8 mouse cellular contexts compared by ENCODE assay signal in genomic region chr17:50190131-50191015, GRCm38 (mm10). TPM values are rescaled to one million over a fixed set of nuclear protein-coding genes. Genes with fewer than 3 reads are reported as not detected.
DNase-seq lines count a peak whose midpoint lies in the region; ATAC-seq and TF ChIP-seq lines count a peak whose summit lies in the region.

TSS of gene Rftn1 (minus strand) at chr17:50190674.

- peak; percentile 59 for ATAC-seq in heart, embryonic 12.5 days (ENCODE audit: insufficient number of reproducible peaks, low FRiP score)
- peak; percentile 73 for ATAC-seq in kidney, embryonic 15.5 days (replicated peaks; ENCODE audit: low FRiP score)
- ATAC-seq in liver, embryonic 14.5 days (ENCODE audit: insufficient read depth), result peak; percentile 35; the same call in 1 of the 2 replicates

- 1% methylated on average over 79 of the region's 79 CpGs for WGBS in embryonic facial prominence, embryonic 10.5 days
- under 1% methylated on average over 63 of the region's 79 CpGs for WGBS in heart, embryonic 12.5 days
- 1% methylated on average over 79 of the region's 79 CpGs for WGBS in kidney, embryonic 15.5 days
- under 1% methylated on average over 78 of the region's 79 CpGs for WGBS in liver, embryonic 14.5 days (ENCODE audit: insufficient replicate concordance)

- peak within 1 kb of the TSS; percentile 93 for H3K4me2 ChIP-seq in heart, embryonic 12.5 days
- peak within 1 kb of the TSS; percentile 98 for H3K4me2 ChIP-seq in kidney, embryonic 15.5 days
- H3K4me2 ChIP-seq in liver, embryonic 14.5 days (ENCODE audit: low read depth), result peak within 1 kb of the TSS; percentile 74

- no peak for TF ChIP-seq EP300 in liver, embryonic 14.5 days (IDR thresholded peaks at IDR 0.05; ENCODE audit: low read depth)

- H3K27ac ChIP-seq in embryonic facial prominence, embryonic 10.5 days (replicated peaks), result peak within 1 kb of the TSS; percentile 71
- 0 out of 2 replicates have a peak within 1 kb of the TSS, but pooled peaks have one; percentile 17 for H3K27ac ChIP-seq in heart, embryonic 12.5 days (ENCODE audit: poor library complexity, severe bottlenecking)
- H3K27ac ChIP-seq in kidney, embryonic 15.5 days, result no peak within 1 kb of the TSS
- no peak within 1 kb of the TSS for H3K27ac ChIP-seq in liver, embryonic 14.5 days

- peak within 1 kb of the TSS; percentile 83 for H3K9ac ChIP-seq in heart, embryonic 12.5 days
- peak within 1 kb of the TSS; percentile 65 for H3K9ac ChIP-seq in kidney, embryonic 15.5 days
- H3K9ac ChIP-seq in liver, embryonic 14.5 days (replicated peaks), result peak within 1 kb of the TSS; percentile 25; the same call in 1 of the 2 replicates

- H3K9me3 ChIP-seq in embryonic facial prominence, embryonic 10.5 days, result no peaks in the 10 kb centered on the region
- no peaks in the 10 kb centered on the region for H3K9me3 ChIP-seq in heart, embryonic 12.5 days (replicated peaks)
- no peaks in the 10 kb centered on the region for H3K9me3 ChIP-seq in kidney, embryonic 15.5 days (replicated peaks)
- no peaks in the 10 kb centered on the region for H3K9me3 ChIP-seq in liver, embryonic 14.5 days (ENCODE audit: control insufficient read depth, low read length)

- H3K4me1 ChIP-seq in embryonic facial prominence, embryonic 10.5 days, result peaks cover 27% of the 10 kb centered on the region
- H3K4me1 ChIP-seq in heart, embryonic 12.5 days (replicated peaks), result peaks cover 12% of the 10 kb centered on the region; the same call in 1 of the 2 replicates
- H3K4me1 ChIP-seq in kidney, embryonic 15.5 days, result peaks cover 13% of the 10 kb centered on the region
- no peaks in the 10 kb centered on the region for H3K4me1 ChIP-seq in liver, embryonic 14.5 days (replicated peaks; ENCODE audit: control insufficient read depth in 2 of 2, insufficient read depth in 2 of 2, low read length in 1 of 2)

- no peak for TF ChIP-seq CTCF in liver, embryonic 14.5 days (IDR thresholded peaks at IDR 0.05; ENCODE audit: low read depth)

- DNase-seq in left cerebral cortex, adult 18-20 months (ENCODE audit: low spot score in 2 of 2), result peak; percentile 9 to 18
- no peak for DNase-seq in left cerebral cortex, adult 11 months (ENCODE audit: low spot score)
- DNase-seq in embryonic facial prominence, embryonic 10.5 days (ENCODE audit: low spot score), result peak; percentile 70
- DNase-seq in liver, embryonic 14.5 days (ENCODE audit: low read depth in 3 of 3, low spot score in 3 of 3), result no peak
- peak; percentile 17 to 77 for DNase-seq in natural killer cell, adult 2 months (ENCODE audit: low spot score in 2 of 2)
- DNase-seq in thymus, adult 18-20 months, result peak; percentile 68 to 74

- no peaks in the 10 kb centered on the region for H3K36me3 ChIP-seq in embryonic facial prominence, embryonic 10.5 days (replicated peaks)
- H3K36me3 ChIP-seq in heart, embryonic 12.5 days, result no peaks in the 10 kb centered on the region
- no peaks in the 10 kb centered on the region for H3K36me3 ChIP-seq in kidney, embryonic 15.5 days
- H3K36me3 ChIP-seq in liver, embryonic 14.5 days (replicated peaks; ENCODE audit: control insufficient read depth, insufficient read depth, low read depth), result no peaks in the 10 kb centered on the region

- peaks cover 57% of the 10 kb centered on the region for H3K27me3 ChIP-seq in embryonic facial prominence, embryonic 10.5 days (replicated peaks; ENCODE audit: low read depth, poor library complexity, severe bottlenecking)
- H3K27me3 ChIP-seq in heart, embryonic 12.5 days (replicated peaks), result peaks cover 27% of the 10 kb centered on the region
- peaks cover 38% of the 10 kb centered on the region for H3K27me3 ChIP-seq in kidney, embryonic 15.5 days
- peaks cover 18% of the 10 kb centered on the region for H3K27me3 ChIP-seq in liver, embryonic 14.5 days (ENCODE audit: control insufficient read depth, insufficient read depth, low read length)

- H3K4me3 ChIP-seq in embryonic facial prominence, embryonic 10.5 days, result peak within 1 kb of the TSS; percentile 71
- H3K4me3 ChIP-seq in heart, embryonic 12.5 days, result peak within 1 kb of the TSS; percentile 72
- peak within 1 kb of the TSS; percentile 73 for H3K4me3 ChIP-seq in kidney, embryonic 15.5 days (replicated peaks)
- peak within 1 kb of the TSS; percentile 56 to 61 for H3K4me3 ChIP-seq in liver, embryonic 14.5 days (ENCODE audit: insufficient read depth in 1 of 2, low read depth in 2 of 2, low read length in 2 of 2)

RNA-seq across cellular contexts. Expression of gene Rftn1, which starts in this region (rescaled TPM):
- 1 to 10 TPM; 9.8 to 10.0 TPM for total RNA-seq in left cerebral cortex, adult 18-20 months (2021)
- polyA plus RNA-seq in embryonic facial prominence, embryonic 10.5 days (2016; fragmentation: Nextera tagmentation; extraction: Ambion mirVana), result 4.4 and 6.6 TPM in 2 replicates
- polyA plus RNA-seq in heart, embryonic 12.5 days (2016; fragmentation: Nextera tagmentation; extraction: Ambion mirVana), result 24.2 and 26.6 TPM in 2 replicates
- 12.7 and 14.7 TPM in 2 replicates for polyA plus RNA-seq in kidney, embryonic 15.5 days (2015; fragmentation: Nextera tagmentation; extraction: Ambion mirVana)
- 1.6 and 2.2 TPM in 2 replicates for polyA plus RNA-seq in liver, embryonic 14.5 days (2012; rRNA removed)
- 3.2 and 3.4 TPM in 2 replicates for polyA plus RNA-seq in liver, embryonic 14.5 days (2014; fragmentation: Nextera tagmentation; extraction: Ambion mirVana)

Comparison
In these comparisons a context has a peak if more than half of its experiments do, and no peak if none do; other contexts are left out.
1. DNase-seq: peak in left cerebral cortex, adult 18-20 months (2 of 2), embryonic facial prominence, embryonic 10.5 days (single experiment), natural killer cell, adult 2 months (2 of 2) and thymus, adult 18-20 months (2 of 2); none in left cerebral cortex, adult 11 months (single experiment) and liver, embryonic 14.5 days (0 of 3).
2. H3K27ac ChIP-seq: peak in embryonic facial prominence, embryonic 10.5 days (single experiment) and heart, embryonic 12.5 days (single experiment); none in kidney, embryonic 15.5 days (single experiment) and liver, embryonic 14.5 days (single experiment).
3. H3K9ac ChIP-seq: peak in every context shown above with its lines; median percentile 83 in heart, embryonic 12.5 days; 65 in kidney, embryonic 15.5 days; 25 in liver, embryonic 14.5 days.
4. Peak in every context shown above with its lines, with median percentiles within 50 percentile points of each other: H3K4me3 ChIP-seq, ATAC-seq and H3K4me2 ChIP-seq.